Mouse (Mus musculus) CD8-positive naive resting alpha-beta T cell, adult 2 months (primary cell): ENCODE measurements around the gene Anks1.

Experiments
- DNase-seq, 2 experiments: peaks; one replicate each; pipeline ENCODE4 v3.0.0; 2022; ENCODE audit warnings: low read depth in 2 of 2, low spot score in 2 of 2

Anks1 gene

DNA sequence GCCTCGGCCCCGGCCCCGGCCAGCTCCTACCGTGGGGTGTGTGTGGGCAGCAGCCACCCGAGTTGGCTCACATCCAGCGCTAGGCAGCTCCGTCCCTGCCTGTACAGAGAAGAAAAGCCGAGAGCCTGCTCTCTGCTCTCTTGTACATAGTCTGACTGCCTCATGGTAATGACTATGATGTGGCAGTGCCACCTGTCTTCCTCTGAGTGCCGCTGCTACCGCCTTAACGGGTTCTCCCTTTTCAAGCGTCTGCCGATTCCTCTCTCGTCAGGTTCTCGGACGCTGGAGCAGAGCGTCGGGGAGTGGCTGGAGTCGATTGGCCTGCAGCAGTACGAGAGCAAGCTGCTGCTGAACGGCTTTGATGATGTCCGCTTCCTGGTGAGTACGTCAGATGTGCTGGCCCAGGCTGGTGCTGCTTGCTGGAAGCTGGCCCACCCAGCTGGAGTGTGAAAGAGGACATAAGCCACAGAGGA is 133.2 kb downstream of the Anks1 start:
- no peak for DNase-seq

DNA sequence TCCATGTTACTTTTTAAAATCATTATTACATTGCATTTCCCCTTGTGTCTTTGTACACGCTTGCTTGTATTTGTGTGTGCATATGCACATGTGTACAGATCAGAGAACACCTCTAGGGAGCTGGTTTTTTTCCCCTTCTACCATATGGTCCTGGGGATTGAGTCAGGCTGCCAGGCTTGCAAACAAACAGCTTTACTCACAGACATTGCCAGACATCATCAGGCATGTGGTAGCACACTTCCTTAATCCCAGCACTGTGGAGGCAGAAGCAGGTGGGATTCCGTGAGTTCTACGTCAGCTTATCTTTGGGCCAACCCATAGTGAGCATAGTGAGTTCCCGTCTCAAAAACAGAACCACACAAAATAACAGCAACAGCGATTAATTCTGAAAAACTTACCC is 137.9 kb downstream of the Anks1 start:
- DNase-seq, result no peak

DNA sequence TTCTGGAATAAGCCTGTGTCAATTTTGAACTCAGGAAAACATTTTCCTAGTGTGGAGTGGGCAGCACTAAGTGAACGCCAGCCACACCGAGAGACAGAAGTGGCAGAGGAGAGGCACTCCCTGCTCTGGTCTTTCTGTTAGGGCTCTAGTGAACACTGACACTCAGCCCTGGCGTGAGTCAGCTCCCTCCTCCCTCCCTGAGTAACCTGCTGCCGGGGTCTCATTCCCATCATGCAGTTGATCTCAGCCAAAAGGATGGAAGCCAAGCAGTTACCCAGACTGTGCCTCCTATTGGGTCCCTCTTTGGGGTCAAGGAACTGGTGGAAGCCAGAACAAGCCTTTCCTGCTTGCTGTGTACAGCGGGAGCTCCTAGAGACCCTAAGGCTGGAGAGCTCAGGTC is 138.4 kb downstream of the Anks1 start:
- no peak for DNase-seq

DNA sequence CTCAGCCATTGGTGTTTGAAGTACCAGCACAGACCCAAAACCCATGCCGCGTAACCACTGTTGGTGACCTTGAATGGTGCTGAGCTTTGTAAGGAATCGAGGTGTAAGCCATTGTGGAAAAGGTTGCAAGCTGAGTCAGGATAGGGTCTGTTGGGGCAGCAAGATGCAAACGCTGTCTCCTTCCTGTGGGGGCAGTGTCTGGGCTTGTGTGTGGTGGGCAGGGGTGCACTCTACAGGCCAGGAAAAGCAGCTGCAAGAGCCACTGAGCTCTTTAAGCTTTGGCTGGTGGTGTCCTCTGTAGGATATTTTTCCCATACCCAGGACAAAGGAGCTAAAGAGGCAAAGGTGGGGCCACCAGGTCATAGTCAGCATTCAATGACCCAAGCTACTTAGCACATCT is 139.3 kb downstream of the Anks1 start:
- DNase-seq, result peak in 1 of 2 experiments; percentile 4

DNA sequence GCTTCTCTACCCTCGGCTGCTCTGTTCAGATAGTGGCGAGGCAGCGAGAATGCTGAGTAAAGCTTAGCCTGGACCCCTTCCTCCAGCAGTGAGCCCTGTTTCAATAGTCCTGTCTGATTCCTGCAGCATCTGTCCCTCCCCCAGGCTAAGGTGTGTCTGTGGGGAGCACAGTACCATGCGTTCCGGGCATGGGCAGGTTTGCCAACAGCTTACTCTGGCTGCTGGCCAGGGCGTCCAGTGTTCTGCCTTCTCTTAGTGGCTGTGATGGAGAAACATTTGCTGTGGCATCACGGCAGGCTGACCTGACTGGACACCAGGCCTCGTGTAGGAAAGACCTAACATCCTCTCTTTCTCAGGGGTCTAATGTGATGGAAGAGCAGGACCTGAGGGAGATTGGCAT is 141.1 kb downstream of the Anks1 start:
- no peak for DNase-seq

DNA sequence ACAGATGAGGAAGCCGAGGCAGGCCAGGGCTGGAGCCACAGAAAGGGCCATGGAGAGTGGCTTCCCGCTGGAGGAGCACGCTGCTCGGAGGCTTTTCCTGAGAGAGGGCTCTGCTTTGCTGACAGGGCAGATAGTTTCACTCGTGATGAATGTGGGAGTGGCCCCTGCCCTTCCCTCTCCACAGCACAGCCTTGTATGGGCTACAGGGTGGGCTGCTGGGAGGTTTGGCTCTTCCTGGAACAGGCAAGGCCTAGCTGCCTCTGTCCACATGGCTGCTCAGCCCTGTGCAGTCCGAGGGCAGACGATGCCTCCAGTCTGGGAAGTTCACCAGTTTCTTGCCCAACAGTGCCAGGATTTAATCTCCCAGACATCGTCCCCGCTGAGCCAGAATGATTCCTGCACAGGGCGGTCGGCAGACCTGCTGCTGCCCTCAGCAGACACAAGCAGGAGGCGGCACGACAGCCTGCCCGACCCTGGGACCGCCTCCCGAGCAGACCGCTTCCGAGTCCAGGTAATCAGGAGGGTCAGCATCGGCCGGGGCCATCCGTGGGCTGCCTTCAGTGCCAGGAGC is 143.3 kb downstream of the Anks1 start:
- DNase-seq, result no peak

DNA sequence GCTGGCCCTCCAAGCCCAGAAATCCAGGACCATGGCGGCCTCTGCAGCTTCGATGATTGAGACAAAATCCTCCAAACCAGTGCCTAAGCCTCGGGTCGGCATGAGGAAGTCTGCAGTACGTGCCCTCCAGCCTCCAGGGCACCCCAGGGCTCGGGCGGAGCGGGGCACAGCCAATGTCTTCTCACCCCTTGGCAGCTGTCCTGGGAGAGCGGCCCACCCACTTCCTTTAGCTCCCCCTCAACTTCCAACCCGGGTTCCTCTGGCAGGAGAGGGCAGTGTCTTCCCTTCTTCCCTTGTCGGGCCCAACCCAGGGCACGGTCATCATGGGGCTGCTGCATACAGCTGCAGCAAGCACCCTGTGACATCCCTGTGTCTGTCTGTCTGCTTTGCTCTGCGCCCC is 149.2 kb downstream of the Anks1 start:
- DNase-seq, result no peak

DNA sequence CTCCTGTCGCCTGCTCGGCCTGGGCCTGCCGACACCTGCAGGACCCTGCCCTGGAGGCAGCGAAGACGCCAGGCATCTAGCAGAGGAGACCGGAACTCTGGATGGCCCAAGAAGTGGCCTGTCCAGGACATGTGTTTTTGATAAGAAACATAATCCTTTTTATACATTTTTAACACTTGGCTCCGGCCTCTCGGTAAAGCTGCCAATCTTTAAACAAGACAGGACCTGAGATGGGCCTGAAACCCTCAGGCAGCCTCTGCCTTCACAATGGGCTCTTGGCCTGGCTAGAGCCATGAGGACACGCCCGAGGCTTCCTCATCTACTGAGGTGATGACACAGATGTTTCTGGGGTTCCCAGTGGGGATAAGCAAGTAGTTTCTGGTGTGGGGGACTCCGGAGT is 151.6 kb downstream of the Anks1 start:
- DNase-seq, result no peak

DNA sequence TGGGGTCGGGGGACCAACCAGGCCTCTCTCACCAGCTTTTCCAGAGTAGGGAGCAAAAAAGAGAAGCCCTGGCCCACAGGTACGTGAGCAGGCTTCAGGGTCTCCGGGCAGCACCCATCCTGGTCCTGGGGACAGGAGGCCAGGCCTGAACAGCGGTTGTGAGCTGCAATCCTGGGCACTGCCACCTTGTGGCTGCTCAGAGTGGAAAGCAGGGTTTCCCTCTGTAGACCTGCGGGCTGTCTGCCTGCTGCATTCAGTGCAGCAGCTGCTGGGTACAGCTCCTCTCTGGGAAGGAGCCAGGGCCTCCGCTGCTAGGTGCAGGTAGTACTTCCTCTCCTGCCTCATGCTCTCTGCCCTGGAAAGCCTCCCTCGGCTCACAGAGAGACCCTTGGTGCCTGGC is 152.4 kb downstream of the Anks1 start:
- DNase-seq, result no peak

DNA sequence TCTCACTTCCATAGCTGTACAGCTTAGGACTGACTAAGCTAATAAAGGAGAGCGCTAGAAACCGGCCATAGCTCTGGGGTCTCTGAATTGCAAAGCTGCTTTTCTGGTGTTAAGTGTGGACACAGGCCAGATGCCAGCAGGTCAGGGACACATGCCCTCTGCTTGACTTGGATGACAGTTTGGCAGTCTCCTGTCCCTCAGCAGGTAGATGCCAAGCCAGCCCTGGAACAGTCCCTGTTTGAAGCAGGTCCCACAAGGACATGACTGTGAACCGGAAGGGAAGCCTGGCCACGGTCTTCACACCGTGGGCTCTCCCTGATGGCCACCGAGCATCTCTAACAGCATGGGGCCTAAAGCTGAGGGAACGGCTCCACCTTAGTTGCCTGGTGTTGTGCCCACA is 153.6 kb downstream of the Anks1 start:
- no peak for DNase-seq

DNA sequence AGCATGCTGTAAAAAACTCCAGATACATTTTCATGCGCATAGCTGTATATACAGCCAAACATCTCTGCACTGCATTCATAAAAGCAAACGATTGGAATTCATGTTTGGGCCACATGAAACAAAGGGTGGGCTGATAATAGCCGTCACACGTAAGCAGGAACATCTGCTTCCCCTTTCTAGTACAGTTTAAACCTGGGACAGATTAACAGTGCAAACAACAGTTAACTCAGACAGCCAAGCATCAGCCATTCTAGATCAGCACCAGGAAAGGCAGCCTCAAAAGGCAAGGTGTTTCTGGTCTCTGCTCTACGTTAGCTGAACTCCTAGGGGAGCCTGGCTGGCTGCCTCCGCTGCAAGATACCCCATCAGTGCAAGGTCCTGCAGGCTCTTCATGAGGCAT is 154.1 kb downstream of the Anks1 start:
- DNase-seq, result no peak

DNA sequence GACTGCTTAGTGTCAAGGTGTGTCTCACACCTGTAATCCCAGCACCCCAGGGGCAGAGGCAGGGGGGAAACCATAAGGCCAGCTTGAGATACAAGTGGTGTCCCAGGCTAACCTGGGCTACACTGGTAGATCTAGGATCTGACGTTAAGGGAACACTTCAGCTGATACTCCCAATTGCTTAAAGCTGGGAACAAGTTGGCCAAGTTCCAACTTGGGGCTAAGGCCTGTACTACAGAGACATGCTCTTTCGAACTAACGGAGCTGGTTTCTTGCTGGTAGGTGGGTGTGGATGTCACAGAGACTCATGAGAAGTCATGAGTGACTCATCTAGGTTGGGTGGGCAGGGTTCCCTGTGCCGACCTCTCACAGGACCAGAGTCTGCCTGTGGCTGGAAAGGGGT is 158.2 kb downstream of the Anks1 start:
- DNase-seq, result no peak

DNA sequence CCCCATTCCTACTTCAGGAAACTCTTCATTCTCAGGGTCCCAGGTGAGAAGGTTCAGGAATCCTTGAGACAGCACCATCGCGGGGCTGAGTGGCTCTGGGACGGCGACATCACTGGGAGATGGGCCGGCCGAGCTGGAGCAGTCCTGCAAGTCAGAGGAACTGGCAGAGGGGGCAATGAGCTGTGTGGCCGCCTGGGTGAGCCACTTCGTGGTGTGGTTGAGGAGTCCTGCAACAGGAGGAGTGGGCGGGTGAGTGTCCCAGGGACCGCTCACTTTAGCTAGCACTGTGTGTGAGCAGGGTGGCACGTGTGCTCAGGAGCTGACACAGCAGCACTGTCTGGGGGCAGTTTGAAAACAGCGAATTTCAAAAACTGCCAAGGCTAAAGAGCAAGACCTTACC is 160.3 kb downstream of the Anks1 start:
- DNase-seq, result no peak

DNA sequence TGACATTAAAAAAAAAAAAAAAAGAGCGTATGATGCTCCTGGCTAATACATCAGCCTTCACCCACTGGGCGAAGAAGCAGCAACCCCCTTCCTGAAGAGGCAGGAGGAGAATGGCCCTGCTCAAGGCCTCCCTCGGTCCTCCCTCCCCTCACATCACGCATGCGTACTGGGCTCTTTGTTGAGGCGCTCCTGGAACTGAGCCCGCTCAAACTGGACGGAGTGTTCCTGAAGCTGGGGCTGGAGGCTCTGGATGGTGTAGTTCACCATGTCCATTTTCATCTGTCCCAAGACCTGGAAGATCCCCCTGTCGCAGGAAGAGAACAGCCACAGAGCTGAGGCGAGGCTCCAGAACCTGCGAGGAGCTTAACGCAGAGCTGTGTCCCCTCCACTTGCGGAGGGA is 161.2 kb downstream of the Anks1 start:
- DNase-seq, result no peak

DNA sequence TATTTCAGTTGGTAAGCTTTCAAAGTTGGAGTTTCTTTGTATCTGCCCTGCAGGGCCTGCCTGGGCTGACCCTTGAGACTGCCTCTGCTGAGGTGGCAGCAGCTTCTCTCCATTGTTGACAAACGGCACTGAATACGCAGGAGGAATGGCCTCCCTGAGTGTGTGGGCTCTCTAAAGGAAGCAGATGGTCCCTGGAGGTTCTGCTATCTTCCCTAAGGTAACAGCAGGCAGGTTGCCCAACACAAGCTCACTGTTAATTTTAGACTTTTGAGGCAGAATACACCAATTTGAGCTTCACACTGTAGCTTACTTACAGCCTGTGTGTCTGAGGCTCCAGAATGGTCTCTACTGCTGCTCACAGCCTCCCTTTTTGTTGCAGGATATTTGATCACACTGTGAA is 163.6 kb downstream of the Anks1 start:
- DNase-seq, result no peak

DNA sequence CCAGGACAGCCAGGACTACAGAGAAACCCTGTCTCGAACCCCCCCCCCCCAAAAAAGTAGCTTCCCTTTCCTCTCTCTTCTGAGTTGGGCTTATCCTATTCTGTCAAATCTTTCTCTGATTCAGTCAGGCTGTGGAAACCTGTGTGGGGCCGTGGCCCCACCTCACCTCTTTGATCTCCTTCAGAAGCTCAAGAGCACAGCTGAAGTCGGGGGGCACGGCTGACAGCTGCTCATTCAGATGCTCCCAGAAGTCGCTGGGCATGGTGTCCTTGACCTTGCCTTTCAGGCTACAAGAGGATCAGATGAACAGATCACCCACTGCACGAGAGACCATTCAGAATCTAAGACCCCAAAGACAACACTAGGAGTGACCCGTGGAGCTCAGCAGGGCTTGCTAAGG is 165.4 kb downstream of the Anks1 start:
- DNase-seq, result no peak

DNA sequence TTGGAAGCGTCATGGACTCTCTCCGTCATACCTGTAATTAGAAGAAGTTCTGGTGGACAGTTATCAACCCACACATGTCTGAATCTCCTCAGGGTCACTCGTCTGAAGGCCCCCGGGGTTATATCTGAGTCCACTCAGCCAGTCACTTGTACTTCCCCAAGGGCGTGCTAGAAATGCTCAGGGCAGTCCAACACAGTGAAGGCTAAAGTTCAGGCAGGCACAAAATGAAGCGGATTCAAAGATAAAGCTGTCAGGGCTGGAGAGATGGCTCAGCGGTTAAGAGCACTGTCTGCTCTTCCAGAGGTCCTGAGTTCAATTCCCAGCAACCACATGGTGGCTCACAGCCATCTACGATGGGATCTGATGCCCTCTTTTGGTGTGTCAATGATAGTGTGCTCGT is 168.9 kb downstream of the Anks1 start:
- DNase-seq, result no peak

DNA sequence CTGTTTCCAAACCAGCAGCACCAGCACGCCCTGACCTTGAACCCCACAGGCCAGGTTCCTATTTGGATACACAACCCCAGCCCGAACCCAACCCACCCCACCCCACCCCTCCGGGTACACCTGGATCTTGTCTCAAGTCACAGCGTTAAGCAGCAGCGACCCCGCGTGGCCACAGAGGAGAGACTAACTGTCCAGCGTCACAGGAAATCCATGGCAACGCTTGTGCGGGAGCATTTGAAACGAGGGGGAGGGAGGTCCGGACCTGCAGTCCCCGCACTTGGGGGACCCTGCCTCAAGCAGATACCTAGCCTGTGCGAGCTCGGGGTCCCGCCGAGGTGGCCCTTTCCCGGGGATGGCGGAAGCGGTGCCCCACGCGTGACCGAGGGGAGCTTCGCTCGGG is 170.5 kb downstream of the Anks1 start:
- DNase-seq, result peak; percentile 78 to 85

DNA sequence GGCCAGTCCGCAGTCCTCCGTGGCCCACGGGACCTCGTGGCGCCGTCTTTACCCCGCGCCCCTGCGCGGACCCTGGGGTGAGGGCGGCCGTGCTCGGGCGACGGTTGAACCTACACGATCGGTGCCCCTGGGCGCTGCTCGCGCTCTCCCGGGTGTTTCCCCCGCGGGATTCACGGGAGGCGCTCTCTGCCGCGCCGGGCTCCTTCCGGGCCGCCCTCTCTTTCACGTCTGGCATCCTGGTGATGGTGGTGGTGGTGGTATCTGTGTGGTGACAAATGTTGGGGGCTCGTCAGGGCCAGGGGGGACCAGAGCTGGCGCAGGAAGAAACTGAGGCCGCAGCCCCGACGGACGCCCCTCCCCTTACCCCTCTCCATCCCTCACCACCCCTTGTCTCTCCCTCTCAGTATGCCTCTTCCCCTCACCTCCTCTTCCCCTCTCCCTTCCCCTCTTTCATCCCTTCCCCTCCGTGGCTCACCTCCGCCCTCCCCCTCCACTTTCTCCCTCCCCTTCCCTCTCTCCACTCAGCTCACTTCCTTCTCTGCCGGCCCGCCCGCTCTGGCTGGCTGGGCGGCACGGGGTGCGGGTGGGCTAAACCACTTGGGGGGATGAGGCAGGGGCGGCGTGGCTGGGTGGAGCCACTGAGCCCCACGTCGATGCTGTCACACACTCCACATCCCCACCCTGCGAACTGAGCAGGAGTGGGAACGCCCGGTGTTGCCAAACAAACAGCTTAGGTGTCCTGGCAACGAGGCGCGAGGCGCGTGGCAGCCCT is 171.1 kb downstream of the Anks1 start, which contains the start of gene Tcp11:
Gene Tcp11 (minus strand): TSS at position 595 of the 772 bp plus-strand sequence.
- peak; percentile 75 to 80 for DNase-seq

DNA sequence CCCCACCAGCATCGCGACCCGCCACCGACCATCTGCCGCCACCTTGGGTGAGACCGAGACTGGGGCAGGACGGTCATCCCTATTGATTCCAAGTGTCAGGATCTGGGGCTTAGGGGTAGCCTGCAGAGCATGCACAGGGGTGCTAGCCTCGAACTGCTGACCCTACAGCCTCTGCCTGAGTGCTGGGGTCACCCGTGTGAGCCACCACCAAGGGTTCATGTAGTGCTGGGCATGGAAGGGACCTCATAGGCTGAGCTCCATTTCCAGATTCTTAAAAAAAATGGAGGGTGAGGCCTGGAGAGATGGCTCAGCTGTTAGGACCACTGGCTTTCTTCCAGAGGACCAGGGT is 171.7 kb downstream of the Anks1 start:
- DNase-seq, result no peak

DNA sequence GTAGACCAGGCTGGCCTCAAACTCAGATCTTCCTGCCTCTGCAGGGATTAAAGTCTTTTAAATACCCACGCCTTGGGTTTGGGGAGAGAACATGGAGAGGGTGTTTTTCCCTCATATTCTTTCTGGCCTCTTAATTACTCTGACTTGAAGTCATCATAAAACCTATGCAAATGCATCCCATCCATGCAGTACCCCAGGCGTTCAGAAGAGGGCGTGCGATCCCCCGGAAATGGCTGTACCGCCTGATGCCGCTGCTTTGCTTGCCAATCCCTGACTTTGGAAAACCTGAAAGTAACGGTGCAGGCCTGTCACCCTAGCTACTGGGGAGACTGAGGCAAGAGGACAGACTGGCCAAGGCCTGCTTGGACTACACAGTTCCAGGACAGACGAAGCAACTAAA is 172.3 kb downstream of the Anks1 start:
- peak; percentile 35 to 49 for DNase-seq

DNA sequence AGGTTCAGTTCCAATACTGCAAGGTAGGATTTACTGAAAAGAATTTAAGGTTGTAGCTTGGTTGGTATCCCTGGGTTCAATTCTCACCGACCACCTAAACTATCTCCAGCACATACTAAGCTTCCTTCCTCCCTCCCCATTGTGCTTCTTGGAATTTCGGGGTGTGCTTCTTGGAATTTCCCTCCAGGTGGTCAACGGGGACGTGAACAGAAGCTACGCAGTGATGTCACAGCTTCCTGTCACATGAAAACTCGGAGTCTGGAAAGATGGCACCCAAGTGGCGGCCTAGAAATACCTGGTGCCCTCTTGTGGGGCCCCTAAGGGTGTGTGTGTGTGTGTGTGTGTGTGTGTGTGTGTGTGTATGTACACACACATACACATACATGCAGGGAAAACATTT is 172.8 kb downstream of the Anks1 start:
- no peak for DNase-seq

DNA sequence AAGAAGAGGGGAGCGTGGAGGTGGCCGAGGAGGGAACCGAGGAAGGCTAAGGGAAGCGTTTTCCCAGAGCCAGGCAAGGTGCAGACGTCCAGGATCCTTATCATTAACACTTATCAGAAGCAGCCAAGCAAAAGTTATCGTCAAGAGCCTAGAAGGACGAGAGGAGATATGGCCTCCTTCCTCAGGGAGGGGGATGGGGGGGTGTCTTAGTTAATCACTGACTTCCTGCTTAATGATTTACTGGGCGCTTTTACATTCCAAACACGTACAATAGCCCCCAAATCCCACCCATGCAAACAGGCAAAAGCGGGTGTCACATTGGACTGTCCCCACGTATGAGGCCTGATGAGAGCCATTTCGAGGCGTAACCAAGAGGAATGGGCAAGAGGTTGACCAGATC is 173.8 kb downstream of the Anks1 start:
- DNase-seq, result no peak
